Mouse (Mus musculus) intestine, embryonic 14.5 days (tissue): Measurements from ENCODE around the gene Gm4756. TPM values are rescaled to one million over a fixed set of nuclear protein-coding genes. Genes with fewer than 3 reads are reported as not detected.

Source experiments
- ATAC-seq: fragments of 200-750 bp; cut with Nextera tagmentation; replicated peaks from 2 replicates; pipeline ENCODE4 v1.8.0; 2017; ENCODE audit warnings: low read depth, moderate number of reproducible peaks, moderate TSS enrichment, moderate library complexity; ENCODE audit not compliant: low FRiP score, low TSS enrichment
- DNase-seq: peaks from one replicate; pipeline ENCODE4 v3.0.0-alpha.2; 2018; ENCODE audit warnings: low spot score
- H3K27ac ChIP-seq: fragments of 300-500 bp; sonication (generic); 2 replicates; pipeline ENCODE4 v1.5.1; 2014; ENCODE audit warnings: low read depth, mild to moderate bottlenecking, control low read depth
- H3K27me3 ChIP-seq: fragments of 300-500 bp; sonication (generic); replicated peaks from 2 replicates; pipeline ENCODE4 v1.6.1; 2014; ENCODE audit warnings: low read length, control low read depth; ENCODE audit not compliant: control insufficient read depth, insufficient read depth
- H3K36me3 ChIP-seq: fragments of 300-500 bp; sonication (generic); 2 replicates; pipeline ENCODE4 v1.6.1; 2014; ENCODE audit warnings: low read length, control low read depth; ENCODE audit not compliant: control insufficient read depth, insufficient read depth
- H3K4me1 ChIP-seq: fragments of 300-500 bp; sonication (generic); replicated peaks from 2 replicates; pipeline ENCODE4 v1.6.1; 2014; ENCODE audit warnings: low read length, control low read depth, mixed read lengths; ENCODE audit not compliant: control insufficient read depth, insufficient read depth
- H3K4me2 ChIP-seq: fragments of 300-500 bp; sonication (generic); 2 replicates; pipeline ENCODE4 v1.6.1; 2014; ENCODE audit warnings: low read length
- H3K4me3 ChIP-seq: fragments of 300-500 bp; sonication (generic); 2 replicates; pipeline ENCODE4 v1.5.1; 2014; ENCODE audit warnings: low read depth, low read length, control low read depth, mixed read lengths
- H3K9ac ChIP-seq: fragments of 300-500 bp; sonication (generic); 2 replicates; pipeline ENCODE4 v1.6.1; 2014; ENCODE audit warnings: mild to moderate bottlenecking, low read length
- H3K9me3 ChIP-seq: fragments of 300-500 bp; sonication (generic); 2 replicates; pipeline ENCODE4 v1.6.1; 2016; ENCODE audit warnings: low read length, control low read depth; ENCODE audit not compliant: control insufficient read depth
- WGBS: fragments of 180-500 bp; shearing (Covaris S2); extraction: QIAGEN DNeasy Blood & Tissue Kit; methylation state at CpG from one replicate; pipeline ENCODE4 v1.1.7; 2014; 5-methylcytosine and 5-hydroxymethylcytosine counted together
- polyA plus RNA-seq: library from polyadenylated mRNA; unstranded; fragments of >200 nt; fragmentation: Nextera tagmentation; extraction: Ambion mirVana; gene quantifications from 2 replicates; pipeline ENCODE4 v1.2.1, GENCODE M21; 2014

The Gm4756 gene
- polyA plus RNA-seq, 1 experiment from 2014 or later = not detected

DNA sequence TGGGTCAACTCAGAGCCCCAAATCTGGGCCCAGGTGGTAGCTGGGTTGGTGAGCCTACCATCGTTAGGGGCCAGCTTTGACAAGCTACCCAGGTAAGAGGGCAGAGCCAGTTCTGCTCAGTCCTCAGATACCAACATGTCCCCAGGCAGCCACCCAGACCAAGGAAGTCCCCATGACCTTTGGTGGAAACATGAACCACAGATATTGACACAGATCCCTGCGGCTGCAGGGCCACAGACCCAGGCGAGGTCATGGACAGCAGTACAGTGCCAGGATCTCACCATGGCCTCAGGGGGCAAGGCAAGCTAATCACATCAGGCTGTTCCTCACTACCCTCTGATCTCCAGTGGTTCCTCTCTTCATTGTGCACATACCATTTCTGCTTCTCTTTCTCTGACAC, 67.4 kb downstream of the Gm4756 start:
- Histone ChIP-seq H3K9me3 (no peaks in the 10 kb centered on the region), H3K27ac (no peak overlapping the region), H3K9ac (no peak overlapping the region), H3K4me1 (no peaks in the 10 kb centered on the region), H3K27me3 (no peaks in the 10 kb centered on the region), H3K4me2 (no peak overlapping the region), H3K36me3 (peaks cover 3% of the 10 kb centered on the region; the same call in 1 of the 2 replicates), H3K4me3 (no peak overlapping the region)
- DNase-seq (no peak), ATAC-seq (no peak)
- 97% methylated on average over 3 of the region's 3 CpGs for WGBS

DNA sequence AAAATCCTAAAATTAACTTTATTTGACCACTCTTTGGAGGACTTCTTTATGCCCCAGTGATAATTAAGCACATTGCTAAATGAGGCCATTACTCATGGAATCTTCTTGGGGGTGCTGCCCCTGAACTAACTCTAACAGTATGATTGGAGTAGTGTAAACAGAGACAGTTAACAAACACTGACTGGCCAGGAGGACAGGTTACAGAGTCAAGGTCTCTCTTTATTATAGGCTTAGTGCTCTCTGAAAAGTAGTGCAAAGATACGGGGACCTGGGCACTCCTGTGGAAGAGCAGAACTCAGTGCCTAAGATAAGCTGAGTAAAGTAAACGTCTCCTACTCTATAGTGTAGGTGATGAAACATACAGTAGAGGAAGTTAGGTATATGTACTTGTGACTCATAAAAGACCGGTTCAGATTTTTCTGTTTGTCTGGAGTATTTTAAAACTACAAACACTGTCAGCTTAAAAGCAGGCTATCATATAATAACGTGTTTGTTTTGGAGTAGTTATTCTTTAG, 85.1 kb downstream of the Gm4756 start:
- no peak overlapping the region for H3K4me3 ChIP-seq
- ATAC-seq (no peak), DNase-seq (no peak)
- no peak overlapping the region for H3K9ac ChIP-seq
- no peaks in the 10 kb centered on the region for H3K27me3 ChIP-seq
- peaks cover 4% of the 10 kb centered on the region; the same call in 1 of the 2 replicates for H3K36me3 ChIP-seq
- WGBS = 71% methylated on average over 4 of the region's 4 CpGs
- no peak overlapping the region for H3K4me2 ChIP-seq
- H3K9me3 ChIP-seq = no peaks in the 10 kb centered on the region
- no peaks in the 10 kb centered on the region for H3K4me1 ChIP-seq
- H3K27ac ChIP-seq = no peak overlapping the region

DNA sequence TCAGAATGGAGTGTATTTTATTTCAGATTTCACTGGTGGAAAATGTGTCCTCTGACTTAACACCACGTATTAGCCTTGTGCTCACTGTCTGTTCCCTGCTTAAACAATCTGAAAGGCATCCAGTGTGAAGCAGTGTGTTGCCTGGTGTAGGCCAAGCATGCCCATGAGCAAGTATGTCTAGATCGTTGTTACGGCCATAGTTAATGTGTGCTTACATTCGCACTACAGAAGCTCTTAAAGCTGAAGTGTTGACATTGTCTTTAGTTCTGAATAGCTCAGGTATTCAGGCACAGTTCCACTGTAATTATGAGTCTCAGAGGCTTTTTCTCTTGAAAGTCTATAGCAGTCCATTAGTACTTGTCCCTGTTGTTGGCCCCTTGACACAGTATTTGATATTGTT, 95.1 kb downstream of the Gm4756 start:
- no peak overlapping the region for H3K4me3 ChIP-seq
- 81% methylated on average over 4 of the region's 4 CpGs for WGBS
- no peak overlapping the region for H3K4me2 ChIP-seq

DNA sequence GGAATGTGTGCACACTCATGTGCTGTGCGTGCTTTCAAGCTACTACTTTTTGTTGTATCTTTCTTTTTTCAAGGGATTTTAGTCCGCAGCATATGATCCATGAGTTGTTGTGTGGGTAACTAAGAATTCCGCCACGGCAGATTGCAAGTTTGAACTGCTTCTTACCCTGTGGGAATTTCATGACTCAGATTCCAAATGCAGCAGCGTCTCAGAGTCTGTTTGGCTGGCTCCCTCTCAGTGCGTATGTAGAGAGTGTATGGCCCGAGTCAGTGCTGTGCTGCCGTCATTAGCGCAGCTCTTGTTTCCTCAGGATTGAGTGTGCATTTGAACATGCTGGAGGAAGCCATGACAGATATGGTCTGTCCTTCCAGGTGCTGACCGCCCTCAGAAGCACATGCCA, 110.9 kb downstream of the Gm4756 start:
- DNase-seq = no peak
- Histone ChIP-seq H3K27me3 (no peaks in the 10 kb centered on the region), H3K4me3 (no peak overlapping the region), H3K4me1 (peaks cover 9% of the 10 kb centered on the region), H3K36me3 (peaks cover 11% of the 10 kb centered on the region), H3K4me2 (no peak overlapping the region), H3K9ac (no peak overlapping the region), H3K9me3 (no peaks in the 10 kb centered on the region), H3K27ac (no peak overlapping the region)
- 90% methylated on average over 10 of the region's 10 CpGs for WGBS
- ATAC-seq = no peak

More for the DNA sequence above, 95.1 kb downstream of the Gm4756 start:
- Histone ChIP-seq H3K27me3 (no peaks in the 10 kb centered on the region), H3K9me3 (no peaks in the 10 kb centered on the region), H3K36me3 (peaks cover 6% of the 10 kb centered on the region; the same call in 1 of the 2 replicates), H3K27ac (no peak overlapping the region), H3K9ac (no peak overlapping the region), H3K4me1 (no peaks in the 10 kb centered on the region)
- ATAC-seq (no peak), DNase-seq (no peak)

DNA sequence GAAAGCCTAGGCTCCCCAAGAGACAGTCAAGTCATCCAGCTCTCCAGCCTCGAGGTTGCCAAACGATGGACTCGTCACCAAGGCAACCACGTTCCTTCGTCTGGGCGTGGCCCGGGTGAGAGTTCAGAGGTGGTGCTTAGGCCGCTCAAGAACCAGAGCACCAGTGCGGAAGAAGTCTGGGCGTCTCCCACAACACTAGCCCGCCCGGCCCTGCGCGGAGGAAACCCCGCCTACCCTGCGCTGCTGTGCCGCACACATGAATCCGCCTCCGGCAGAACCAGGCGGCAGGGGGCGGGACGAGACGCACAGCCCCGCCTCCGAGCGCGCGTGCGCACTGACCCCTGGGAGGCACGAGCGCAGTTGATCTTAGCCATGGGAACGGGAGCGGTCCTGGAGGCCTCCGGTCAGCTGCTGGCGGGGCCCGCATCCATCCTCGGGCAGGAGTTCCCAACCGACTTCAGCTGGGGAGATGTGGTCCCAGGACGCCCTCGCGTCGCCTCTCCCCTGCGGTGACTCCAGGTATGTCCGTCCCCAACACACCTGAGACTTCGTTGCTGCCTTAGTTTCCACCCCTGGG, 113.4 kb downstream of the Gm4756 start, which contains the start of gene Pcnx4:
Gene Pcnx4 (plus strand): TSS at position 363 of the 577 bp plus-strand sequence.
- DNase-seq (peak; percentile 99), ATAC-seq (peak; percentile 100)
- Histone ChIP-seq H3K36me3 (no peaks in the 10 kb centered on the region), H3K4me3 (peak within 1 kb of the TSS; percentile 70), H3K27ac (peak within 1 kb of the TSS; percentile 59), H3K4me1 (peaks cover 9% of the 10 kb centered on the region), H3K9ac (peak within 1 kb of the TSS; percentile 71), H3K4me2 (peak within 1 kb of the TSS; percentile 69), H3K27me3 (no peaks in the 10 kb centered on the region), H3K9me3 (no peaks in the 10 kb centered on the region)
- WGBS = under 1% methylated on average over 43 of the region's 45 CpGs

DNA sequence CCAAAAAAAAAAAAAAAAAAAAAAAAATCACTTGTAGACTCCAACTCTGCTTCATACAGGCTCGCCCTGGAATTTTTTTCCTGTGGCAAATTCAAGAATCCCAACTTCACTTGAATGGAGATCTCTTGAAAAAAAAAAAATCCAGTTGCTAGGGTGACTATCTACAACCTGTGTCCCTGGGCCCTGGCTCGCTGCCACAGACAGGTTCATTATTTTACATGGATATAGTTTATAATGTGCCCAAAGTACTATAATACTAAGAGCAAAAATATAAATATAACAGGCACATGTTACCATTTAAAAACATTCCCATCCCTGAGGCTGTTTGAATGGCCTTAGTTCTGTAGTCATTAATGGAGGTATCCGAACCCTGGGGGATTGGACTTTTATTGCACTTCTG, 113.9 kb downstream of the Gm4756 start:
- Histone ChIP-seq H3K9ac (peak overlapping the region; percentile 71; the same call in 1 of the 2 replicates), H3K4me1 (peaks cover 9% of the 10 kb centered on the region), H3K36me3 (no peaks in the 10 kb centered on the region), H3K9me3 (no peaks in the 10 kb centered on the region), H3K4me2 (peak overlapping the region; percentile 69), H3K27ac (no peak overlapping the region), H3K27me3 (no peaks in the 10 kb centered on the region), H3K4me3 (peak overlapping the region; percentile 70)
- peak; percentile 21; the same call in 1 of the 2 replicates for ATAC-seq
- 42% methylated on average over 3 of the region's 3 CpGs for WGBS
- DNase-seq = no peak

DNA sequence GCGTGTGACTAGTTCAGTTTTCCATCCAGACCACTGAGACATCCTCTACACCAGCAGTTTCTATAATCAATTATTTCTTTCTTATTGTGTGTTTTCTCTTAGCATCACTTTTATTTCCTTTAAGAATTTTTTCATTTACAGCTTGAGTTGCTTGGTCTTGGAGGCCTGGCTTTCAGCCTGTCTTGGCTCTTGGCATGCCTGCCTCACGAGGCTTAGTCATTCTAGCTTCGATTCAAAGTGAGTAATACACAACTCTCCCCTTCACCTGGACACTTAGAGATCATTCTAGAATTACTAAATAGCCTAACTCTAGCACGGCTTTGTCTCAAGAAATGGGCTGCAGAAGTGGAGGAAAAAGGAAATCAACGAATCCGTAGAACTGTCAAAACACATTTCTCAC, 115.5 kb downstream of the Gm4756 start:
- ATAC-seq = no peak
- H3K4me2 ChIP-seq = no peak overlapping the region
- H3K27me3 ChIP-seq = no peaks in the 10 kb centered on the region
- H3K9me3 ChIP-seq = no peaks in the 10 kb centered on the region; the same call in 1 of the 2 replicates
- H3K36me3 ChIP-seq = no peaks in the 10 kb centered on the region
- no peak overlapping the region for H3K27ac ChIP-seq
- peaks cover 9% of the 10 kb centered on the region for H3K4me1 ChIP-seq
- WGBS = 81% methylated on average over 6 of the region's 6 CpGs
- H3K9ac ChIP-seq = no peak overlapping the region
- no peak for DNase-seq
- H3K4me3 ChIP-seq = no peak overlapping the region

DNA sequence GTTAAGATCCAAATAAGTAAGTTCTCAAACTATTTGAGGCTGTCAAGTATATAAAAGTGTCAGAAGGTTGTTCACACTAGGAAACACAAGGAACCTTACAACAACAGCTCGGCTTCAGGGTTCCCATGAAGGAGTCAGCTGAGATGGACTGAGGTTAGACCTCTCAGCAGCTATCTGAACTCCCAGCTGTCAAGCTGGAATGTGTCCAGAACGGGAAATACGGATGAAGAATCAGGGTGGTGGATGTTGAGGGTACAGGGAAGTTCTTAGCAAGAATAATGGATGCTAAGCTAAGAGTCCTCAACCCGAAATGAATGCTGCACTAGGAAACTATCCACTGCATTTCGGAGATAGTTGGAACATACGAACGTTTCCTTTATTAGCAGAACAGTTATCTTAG, 117.2 kb downstream of the Gm4756 start:
- Histone ChIP-seq H3K4me2 (no peak overlapping the region), H3K9ac (no peak overlapping the region), H3K27me3 (no peaks in the 10 kb centered on the region), H3K9me3 (no peaks in the 10 kb centered on the region; the same call in 1 of the 2 replicates), H3K4me1 (peaks cover 4% of the 10 kb centered on the region), H3K4me3 (no peak overlapping the region), H3K27ac (no peak overlapping the region), H3K36me3 (no peaks in the 10 kb centered on the region)
- ATAC-seq = no peak
- no peak for DNase-seq
- 75% methylated on average over 7 of the region's 7 CpGs for WGBS
